Mouse (Mus musculus): ENCODE measurements at regions not wholly inside any gene's neighbourhood (a gene's known extent, or its start where the extent isn't known, plus 50 kb on each side); places are given as distances from the start of the nearest gene placed in this dataset.

DNA sequence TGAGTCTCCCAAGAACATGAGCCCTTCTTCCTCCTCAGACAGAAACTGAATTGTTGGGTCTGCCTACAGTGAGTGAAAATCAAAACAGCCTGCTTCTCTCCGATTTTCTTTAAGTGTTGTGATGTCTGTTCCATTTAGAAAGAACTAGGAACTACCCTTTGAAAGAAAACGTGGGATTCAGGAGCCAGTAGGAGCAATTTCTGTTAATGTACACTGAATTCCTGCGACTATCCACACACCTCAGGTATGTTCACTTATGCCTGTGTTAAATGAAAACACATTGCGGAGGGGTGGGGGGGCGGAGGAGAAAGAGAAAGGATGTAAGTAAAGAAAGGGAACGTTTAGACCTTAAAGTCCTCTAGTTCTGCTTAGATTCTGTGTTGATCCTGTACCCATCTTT lies 167.9 kb upstream of the Clec14a start:
- H3K4me2 ChIP-seq (ENCODE audit: low read depth, low read length, poor library complexity, severe bottlenecking) = no peak overlapping the region
- no peak for TF ChIP-seq CTCF (IDR thresholded peaks at IDR 0.05)
- no peak overlapping the region for H3K27ac ChIP-seq (ENCODE audit: low read depth, low read length)
- no peaks in the 10 kb centered on the region for H3K27me3 ChIP-seq (ENCODE audit: insufficient read depth, low read length)
- ATAC-seq (ENCODE audit: low FRiP score) (no peak), DNase-seq (ENCODE audit: low spot score) (no peak)
- no peak overlapping the region for H3K9ac ChIP-seq (replicated peaks; ENCODE audit: low read length, poor library complexity, severe bottlenecking)
- H3K4me3 ChIP-seq (ENCODE audit: low read depth, low read length) = no peak overlapping the region
- 87% methylated on average over 6 of the region's 6 CpGs for WGBS
- no peaks in the 10 kb centered on the region for H3K4me1 ChIP-seq (ENCODE audit: insufficient read depth, low read length)
- H3K9me3 ChIP-seq (ENCODE audit: low read length) = no peaks in the 10 kb centered on the region
- H3K36me3 ChIP-seq (ENCODE audit: insufficient read depth, low read length) = no peaks in the 10 kb centered on the region

DNA sequence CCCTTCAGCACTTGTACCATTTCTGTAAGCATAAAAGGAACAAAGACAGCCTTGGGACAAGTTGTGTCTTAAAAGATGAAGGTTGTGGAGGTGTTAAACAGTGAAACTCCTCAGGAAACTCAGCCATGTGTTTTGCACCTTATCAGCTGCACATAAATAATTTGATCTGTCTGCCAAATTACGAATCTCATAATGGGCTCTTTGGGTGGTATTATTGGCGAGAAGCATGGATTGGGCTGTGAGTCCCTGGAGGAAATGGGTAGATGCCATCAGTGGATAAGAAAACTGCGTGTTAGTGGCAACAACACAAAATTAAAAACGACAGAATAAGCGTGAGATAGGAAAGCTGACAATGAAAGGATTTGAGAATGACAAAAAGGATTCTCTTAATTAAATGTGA lies 165.4 kb upstream of the Clec14a start:
- Histone ChIP-seq H3K4me3 (ENCODE audit: low read depth, low read length) (no peak overlapping the region), H3K36me3 (ENCODE audit: insufficient read depth, low read length) (no peaks in the 10 kb centered on the region), H3K4me2 (ENCODE audit: low read depth, low read length, poor library complexity, severe bottlenecking) (no peak overlapping the region), H3K9ac (replicated peaks; ENCODE audit: low read length, poor library complexity, severe bottlenecking) (no peak overlapping the region), H3K27ac (ENCODE audit: low read depth, low read length) (no peak overlapping the region), H3K9me3 (ENCODE audit: low read length) (no peaks in the 10 kb centered on the region), H3K4me1 (ENCODE audit: insufficient read depth, low read length) (no peaks in the 10 kb centered on the region), H3K27me3 (ENCODE audit: insufficient read depth, low read length) (no peaks in the 10 kb centered on the region)
- WGBS = 62% methylated on average over 5 of the region's 5 CpGs
- no peak for ATAC-seq (ENCODE audit: low FRiP score)
- no peak for DNase-seq (ENCODE audit: low spot score)
- no peak for TF ChIP-seq CTCF (IDR thresholded peaks at IDR 0.05)

DNA sequence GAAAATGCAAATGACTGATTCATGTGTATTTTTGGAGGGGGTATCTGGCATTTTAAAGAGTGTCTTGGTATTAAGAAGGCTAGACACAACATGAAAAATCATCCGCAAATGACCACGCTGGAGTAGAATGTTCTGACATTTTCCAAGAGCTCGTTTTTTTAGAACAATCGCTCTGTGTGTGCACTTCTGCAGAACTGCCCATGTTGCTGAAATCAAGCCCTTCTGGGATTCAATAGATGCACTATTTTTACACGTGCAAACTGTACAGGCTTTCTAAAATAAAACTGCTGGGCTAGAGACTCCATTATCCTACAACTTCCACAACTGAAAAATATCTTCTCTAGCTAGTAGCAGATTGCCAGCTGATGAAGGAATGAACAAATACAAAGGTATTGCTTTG lies 160.8 kb upstream of the Clec14a start:
- Histone ChIP-seq H3K27ac (ENCODE audit: low read depth, low read length) (no peak overlapping the region), H3K36me3 (ENCODE audit: insufficient read depth, low read length) (no peaks in the 10 kb centered on the region), H3K4me1 (ENCODE audit: insufficient read depth, low read length) (no peaks in the 10 kb centered on the region), H3K4me3 (ENCODE audit: low read depth, low read length) (no peak overlapping the region), H3K4me2 (ENCODE audit: low read depth, low read length, poor library complexity, severe bottlenecking) (no peak overlapping the region), H3K9ac (replicated peaks; ENCODE audit: low read length, poor library complexity, severe bottlenecking) (no peak overlapping the region), H3K27me3 (ENCODE audit: insufficient read depth, low read length) (no peaks in the 10 kb centered on the region), H3K9me3 (ENCODE audit: low read length) (no peaks in the 10 kb centered on the region)
- TF ChIP-seq CTCF (IDR thresholded peaks at IDR 0.05) = no peak
- DNase-seq (ENCODE audit: low spot score) = peak; percentile 20
- no peak for ATAC-seq (ENCODE audit: low FRiP score)
- 73% methylated on average over 5 of the region's 5 CpGs for WGBS

DNA sequence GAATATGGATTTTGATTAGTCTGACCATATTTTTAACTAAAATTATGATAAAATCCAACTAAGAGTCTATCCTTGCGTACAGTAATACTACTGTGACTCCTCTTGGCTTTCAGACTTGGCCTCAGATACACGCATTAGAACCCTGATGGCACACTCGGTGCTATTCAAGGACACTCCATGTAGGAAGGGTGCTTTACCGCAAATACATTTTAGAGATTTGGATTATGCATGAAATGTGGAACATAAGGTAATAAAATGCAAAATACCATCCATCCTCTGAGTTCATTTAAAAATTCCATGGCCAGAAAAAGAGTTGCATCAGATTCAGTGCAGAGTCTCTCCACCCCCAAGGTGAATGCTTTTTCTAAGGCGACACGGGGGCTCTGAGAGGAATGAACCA lies 157.7 kb upstream of the Clec14a start:
- no peak overlapping the region for H3K27ac ChIP-seq (ENCODE audit: low read depth, low read length)
- no peak for TF ChIP-seq CTCF (IDR thresholded peaks at IDR 0.05)
- no peaks in the 10 kb centered on the region for H3K27me3 ChIP-seq (ENCODE audit: insufficient read depth, low read length)
- no peaks in the 10 kb centered on the region for H3K9me3 ChIP-seq (ENCODE audit: low read length)
- DNase-seq (ENCODE audit: low spot score) (no peak), ATAC-seq (ENCODE audit: low FRiP score) (no peak)
- no peak overlapping the region for H3K9ac ChIP-seq (replicated peaks; ENCODE audit: low read length, poor library complexity, severe bottlenecking)
- H3K4me3 ChIP-seq (ENCODE audit: low read depth, low read length) = no peak overlapping the region
- H3K4me2 ChIP-seq (ENCODE audit: low read depth, low read length, poor library complexity, severe bottlenecking) = no peak overlapping the region
- WGBS = 84% methylated on average over 6 of the region's 6 CpGs
- H3K4me1 ChIP-seq (ENCODE audit: insufficient read depth, low read length) = no peaks in the 10 kb centered on the region
- H3K36me3 ChIP-seq (ENCODE audit: insufficient read depth, low read length) = no peaks in the 10 kb centered on the region

DNA sequence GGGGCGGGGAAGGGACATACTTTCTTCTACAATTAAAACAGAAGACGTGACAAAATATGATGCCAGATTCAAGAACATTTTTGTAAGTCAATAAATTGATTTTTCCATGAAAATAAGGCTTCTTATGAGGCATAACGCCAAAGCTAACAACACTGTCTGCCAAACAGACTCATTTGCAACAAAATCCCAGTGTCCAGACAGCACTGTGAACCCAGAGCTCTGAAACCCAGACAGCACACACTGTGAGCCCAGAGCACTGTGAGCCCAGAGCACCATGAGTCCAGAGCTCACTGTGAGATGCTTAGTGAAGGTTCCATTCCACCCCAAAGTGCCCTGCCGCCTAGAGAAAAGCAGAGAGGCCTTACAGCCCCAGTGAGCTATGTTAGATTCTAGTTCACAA lies 156.9 kb upstream of the Clec14a start:
- no peaks in the 10 kb centered on the region for H3K4me1 ChIP-seq (ENCODE audit: insufficient read depth, low read length)
- 72% methylated on average over 4 of the region's 4 CpGs for WGBS
- DNase-seq (ENCODE audit: low spot score) (no peak), ATAC-seq (ENCODE audit: low FRiP score) (no peak)
- H3K36me3 ChIP-seq (ENCODE audit: insufficient read depth, low read length) = no peaks in the 10 kb centered on the region
- no peak overlapping the region for H3K4me2 ChIP-seq (ENCODE audit: low read depth, low read length, poor library complexity, severe bottlenecking)
- no peaks in the 10 kb centered on the region for H3K9me3 ChIP-seq (ENCODE audit: low read length)
- H3K27me3 ChIP-seq (ENCODE audit: insufficient read depth, low read length) = no peaks in the 10 kb centered on the region
- no peak for TF ChIP-seq CTCF (IDR thresholded peaks at IDR 0.05)
- no peak overlapping the region for H3K9ac ChIP-seq (replicated peaks; ENCODE audit: low read length, poor library complexity, severe bottlenecking)
- H3K27ac ChIP-seq (ENCODE audit: low read depth, low read length) = no peak overlapping the region
- no peak overlapping the region for H3K4me3 ChIP-seq (ENCODE audit: low read depth, low read length)

DNA sequence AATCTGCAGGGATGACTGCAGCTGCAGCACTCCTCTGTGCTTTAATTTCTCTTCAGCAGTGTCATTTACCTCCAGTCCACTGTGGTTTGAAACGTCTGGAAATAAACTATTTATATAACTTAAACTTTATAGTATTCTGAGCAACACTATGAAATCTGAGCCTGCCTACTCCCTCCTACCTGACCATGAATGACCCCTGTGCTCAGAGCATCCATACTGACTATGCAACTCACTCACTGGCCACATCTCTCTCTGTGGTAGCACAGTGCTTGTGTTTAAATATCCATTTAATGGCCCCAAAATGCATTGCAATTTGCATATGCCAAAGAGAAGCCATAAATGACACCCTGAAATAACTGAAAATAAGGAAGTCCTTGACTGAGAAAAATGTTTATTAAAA lies 154.5 kb upstream of the Clec14a start:
- Histone ChIP-seq H3K36me3 (ENCODE audit: insufficient read depth, low read length) (no peaks in the 10 kb centered on the region), H3K4me2 (ENCODE audit: low read depth, low read length, poor library complexity, severe bottlenecking) (no peak overlapping the region), H3K9me3 (ENCODE audit: low read length) (no peaks in the 10 kb centered on the region), H3K27ac (ENCODE audit: low read depth, low read length) (no peak overlapping the region), H3K27me3 (ENCODE audit: insufficient read depth, low read length) (no peaks in the 10 kb centered on the region), H3K9ac (replicated peaks; ENCODE audit: low read length, poor library complexity, severe bottlenecking) (no peak overlapping the region), H3K4me1 (ENCODE audit: insufficient read depth, low read length) (no peaks in the 10 kb centered on the region), H3K4me3 (ENCODE audit: low read depth, low read length) (no peak overlapping the region)
- no peak for TF ChIP-seq CTCF (IDR thresholded peaks at IDR 0.05)
- no peak for DNase-seq (ENCODE audit: low spot score)
- ATAC-seq (ENCODE audit: low FRiP score) = no peak
- WGBS = 38% methylated on average over 1 of the region's 1 CpGs

DNA sequence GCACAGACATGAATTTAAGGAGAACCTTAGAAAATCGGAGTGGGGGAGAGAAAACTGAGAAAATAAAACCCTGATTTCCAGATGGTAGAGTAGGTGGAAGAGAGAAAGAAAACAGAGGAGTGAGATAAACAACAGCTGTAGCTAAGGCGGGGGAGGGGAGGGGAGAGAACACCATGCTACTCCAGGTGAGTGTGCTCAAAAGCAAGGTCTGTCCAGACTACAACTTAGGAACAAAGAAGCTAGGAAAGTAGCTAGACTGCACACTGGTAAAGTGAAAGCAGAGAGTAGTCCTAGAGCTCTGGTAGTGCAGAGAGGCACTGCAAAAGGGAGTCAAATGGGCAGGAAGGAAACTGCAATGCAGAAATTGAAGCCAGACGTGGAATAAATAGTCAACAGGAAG lies 132.8 kb upstream of the Clec14a start:
- DNase-seq (ENCODE audit: low spot score) = no peak
- Histone ChIP-seq H3K4me3 (ENCODE audit: low read depth, low read length) (no peak overlapping the region), H3K9ac (replicated peaks; ENCODE audit: low read length, poor library complexity, severe bottlenecking) (no peak overlapping the region), H3K4me2 (ENCODE audit: low read depth, low read length, poor library complexity, severe bottlenecking) (no peak overlapping the region), H3K27me3 (ENCODE audit: insufficient read depth, low read length) (no peaks in the 10 kb centered on the region), H3K36me3 (ENCODE audit: insufficient read depth, low read length) (no peaks in the 10 kb centered on the region), H3K27ac (ENCODE audit: low read depth, low read length) (no peak overlapping the region), H3K9me3 (ENCODE audit: low read length) (no peaks in the 10 kb centered on the region), H3K4me1 (ENCODE audit: insufficient read depth, low read length) (no peaks in the 10 kb centered on the region)
- no peak for TF ChIP-seq CTCF (IDR thresholded peaks at IDR 0.05)
- 76% methylated on average over 3 of the region's 3 CpGs for WGBS
- no peak for ATAC-seq (ENCODE audit: low FRiP score)
